Mouse (Mus musculus) testis, adult 2 months (tissue): ENCODE measurements around the gene Gm20479. TPM values are rescaled to one million over a fixed set of nuclear protein-coding genes. Genes with fewer than 3 reads are reported as not detected.

Experiments used
- H3K27ac ChIP-seq: fragments of 200-500 bp; 2 replicates; pipeline ENCODE4 v1.5.1; 2012; ENCODE audit warnings: low read depth, low read length; ENCODE audit not compliant: control insufficient read depth, insufficient read depth
- H3K27me3 ChIP-seq: fragments of 200-500 bp; 2 replicates; pipeline ENCODE4 v1.6.1; 2012; ENCODE audit warnings: mild to moderate bottlenecking, low read length, moderate library complexity; ENCODE audit not compliant: control insufficient read depth, insufficient read depth
- H3K36me3 ChIP-seq: fragments of 200-500 bp; 2 replicates; pipeline ENCODE4 v1.6.1; 2012; ENCODE audit warnings: mild to moderate bottlenecking, low read length; ENCODE audit not compliant: control insufficient read depth, insufficient read depth
- H3K4me1 ChIP-seq: fragments of 200-500 bp; 2 replicates; pipeline ENCODE4 v1.6.1; 2012; ENCODE audit warnings: low read length; ENCODE audit not compliant: control insufficient read depth, insufficient read depth
- H3K4me3 ChIP-seq: fragments of 200-500 bp; 2 replicates; pipeline ENCODE4 v1.5.1; 2012; ENCODE audit warnings: low read depth, mild to moderate bottlenecking, low read length, moderate library complexity, mixed read lengths; ENCODE audit not compliant: control insufficient read depth
- CTCF ChIP-seq: fragments of 200-500 bp; IDR thresholded peaks from 2 replicates; pipeline ENCODE4 v1.5.1; 2012; ENCODE audit warnings: low read depth, mild to moderate bottlenecking, inconsistent platforms, low read length, moderate library complexity; ENCODE audit not compliant: control insufficient read depth, insufficient read depth, insufficient replicate concordance
- POLR2A ChIP-seq: fragments of 200-500 bp; IDR thresholded peaks from 2 replicates; pipeline ENCODE4 v1.6.1; 2012; ENCODE audit warnings: low read depth, mild to moderate bottlenecking, inconsistent platforms, low read length, moderate library complexity; ENCODE audit not compliant: control insufficient read depth
- polyA plus RNA-seq: library from polyadenylated mRNA; depleted of rRNA; stranded (reverse); fragments of >200 nt; gene quantifications from 2 replicates; pipeline ENCODE4 v1.2.3, GENCODE M21; 2012

Gene Gm20479
- polyA plus RNA-seq, 1 experiment: 0.89 TPM

- H3K36me3 ChIP-seq: no peaks in the 10 kb centered on the region
- H3K4me1 ChIP-seq: peaks cover 31% of the 10 kb centered on the region
- no peak overlapping the region for H3K4me3 ChIP-seq
- TF ChIP-seq POLR2A: no peak
- no peak for TF ChIP-seq CTCF
- H3K27ac ChIP-seq: no peak overlapping the region
- peaks cover 6% of the 10 kb centered on the region for H3K27me3 ChIP-seq
These were observed 28.6 kb downstream of the Gm20479 start for GRCm38 (mm10) chr7:27328648-27329047.

- no peak for TF ChIP-seq POLR2A
- no peak for TF ChIP-seq CTCF
- Histone ChIP-seq H3K4me3 (no peak overlapping the region), H3K27ac (no peak overlapping the region), H3K36me3 (no peaks in the 10 kb centered on the region), H3K4me1 (peaks cover 31% of the 10 kb centered on the region), H3K27me3 (peaks cover 6% of the 10 kb centered on the region)
These were observed 29.1 kb downstream of the Gm20479 start for GRCm38 (mm10) chr7:27328161-27328560.

- Histone ChIP-seq H3K36me3 (no peaks in the 10 kb centered on the region), H3K4me1 (peaks cover 31% of the 10 kb centered on the region), H3K4me3 (no peak overlapping the region), H3K27ac (no peak overlapping the region), H3K27me3 (peaks cover 6% of the 10 kb centered on the region)
- TF ChIP-seq POLR2A (no peak), CTCF (no peak)
These were observed 29.7 kb downstream of the Gm20479 start for GRCm38 (mm10) chr7:27327500-27327899.

DNA sequence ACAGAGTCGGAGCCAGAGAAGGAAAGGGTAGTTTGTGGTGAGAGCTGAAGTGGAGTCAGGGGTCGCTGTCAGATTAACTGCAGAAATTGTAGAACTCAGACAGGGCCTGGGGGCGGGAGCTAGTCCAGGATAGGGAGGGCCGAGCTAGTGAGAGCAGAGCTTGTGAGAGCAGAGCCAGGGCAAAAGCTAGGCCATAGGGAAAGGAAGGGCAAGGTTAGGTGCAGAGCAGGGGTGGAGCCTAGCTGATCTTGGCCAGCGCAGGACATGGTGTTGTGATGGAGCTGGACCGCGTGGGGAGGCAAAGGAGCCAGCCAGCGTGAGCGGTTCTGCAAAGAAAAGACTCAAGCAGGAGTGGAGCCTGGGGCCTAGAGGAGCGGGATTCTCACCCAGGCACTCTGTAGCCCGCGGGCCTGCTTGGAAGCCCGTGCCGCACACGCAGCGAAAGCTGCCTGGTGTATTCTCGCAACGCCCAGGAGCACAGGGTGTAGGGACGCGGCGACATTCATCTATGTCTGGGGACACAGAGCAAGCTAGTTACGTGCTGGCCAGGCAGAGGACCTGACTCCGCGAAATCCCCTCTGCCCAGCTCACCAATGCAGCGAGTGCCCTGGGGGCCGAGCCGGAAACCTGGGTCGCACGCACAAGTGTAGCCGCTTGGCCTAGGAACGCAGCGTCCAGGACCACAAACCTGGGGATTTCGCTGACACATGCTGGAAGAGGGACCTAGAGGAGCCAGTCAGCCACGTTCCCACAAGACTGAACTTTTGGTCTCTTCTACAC lies 30.9 kb downstream of the Gm20479 start:
- Histone ChIP-seq H3K36me3 (no peaks in the 10 kb centered on the region), H3K4me3 (no peak overlapping the region), H3K27me3 (peaks cover 6% of the 10 kb centered on the region), H3K4me1 (peaks cover 33% of the 10 kb centered on the region), H3K27ac (no peak overlapping the region)
- TF ChIP-seq POLR2A (no peak), CTCF (no peak)

DNA sequence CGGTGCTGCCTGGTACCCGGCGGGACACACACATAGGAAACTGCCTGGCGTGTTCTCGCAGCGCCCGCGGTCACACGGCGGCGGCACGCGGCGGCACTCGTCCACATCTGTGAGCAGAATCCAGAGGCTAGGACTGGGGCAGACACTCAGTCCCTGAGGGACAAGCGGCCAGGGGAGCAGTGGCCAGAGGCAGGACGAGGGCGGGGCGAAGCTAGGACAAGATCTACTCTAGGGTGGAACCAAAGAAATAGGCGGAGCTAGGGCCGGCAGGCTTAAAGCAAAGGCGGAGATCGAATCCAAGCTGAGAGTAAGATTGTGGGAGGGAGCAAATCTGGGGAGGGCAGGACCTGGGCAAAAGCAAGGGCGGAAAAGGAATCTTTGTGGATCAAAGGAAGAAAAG lies 31.5 kb downstream of the Gm20479 start:
- H3K27me3 ChIP-seq: peaks cover 6% of the 10 kb centered on the region
- H3K36me3 ChIP-seq: no peaks in the 10 kb centered on the region
- no peak overlapping the region for H3K27ac ChIP-seq
- peaks cover 28% of the 10 kb centered on the region for H3K4me1 ChIP-seq
- H3K4me3 ChIP-seq: no peak overlapping the region; the same call in 1 of the 2 replicates
- TF ChIP-seq POLR2A (no peak), CTCF (no peak)

DNA sequence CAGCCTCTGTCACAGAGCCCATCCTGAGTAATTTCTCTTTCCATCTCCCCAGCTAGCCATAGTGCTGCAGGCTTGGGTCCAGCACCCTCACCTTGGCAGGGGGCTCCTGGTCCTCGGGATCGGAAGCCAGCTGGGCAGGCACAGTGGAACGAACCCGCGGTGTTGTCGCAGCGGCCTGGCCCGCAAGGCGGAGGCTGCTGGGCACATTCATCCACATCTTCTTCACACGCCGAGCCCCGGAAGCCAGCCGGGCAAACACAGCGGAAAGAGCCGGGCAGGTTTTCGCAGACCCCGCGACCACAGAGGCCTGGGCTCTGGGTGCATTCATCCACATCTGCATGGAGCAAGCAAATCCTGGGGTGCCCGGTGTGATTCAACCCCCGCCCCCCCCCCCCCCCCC lies 32.3 kb downstream of the Gm20479 start:
- Histone ChIP-seq H3K27me3 (peaks cover 6% of the 10 kb centered on the region), H3K4me3 (no peak overlapping the region)

GRCm38 (mm10) chr7:27324161-27324560 lies 33.1 kb downstream of the Gm20479 start:
- Histone ChIP-seq H3K4me1 (peaks cover 17% of the 10 kb centered on the region), H3K27me3 (peaks cover 4% of the 10 kb centered on the region; the same call in 1 of the 2 replicates), H3K36me3 (no peaks in the 10 kb centered on the region), H3K27ac (no peak overlapping the region), H3K4me3 (no peak overlapping the region)
- TF ChIP-seq CTCF: no peak
- no peak for TF ChIP-seq POLR2A

More for the DNA sequence above, 32.3 kb downstream of the Gm20479 start:
- TF ChIP-seq CTCF (no peak), POLR2A (no peak)
- Histone ChIP-seq H3K36me3 (no peaks in the 10 kb centered on the region), H3K27ac (no peak overlapping the region), H3K4me1 (peaks cover 25% of the 10 kb centered on the region)

GRCm38 (mm10) chr7:27323001-27323400 lies 34.2 kb downstream of the Gm20479 start:
- peaks cover 14% of the 10 kb centered on the region for H3K4me1 ChIP-seq
- H3K27ac ChIP-seq: no peak overlapping the region
- no peak overlapping the region for H3K4me3 ChIP-seq
- peaks cover 4% of the 10 kb centered on the region; the same call in 1 of the 2 replicates for H3K27me3 ChIP-seq
- no peak for TF ChIP-seq CTCF
- no peak for TF ChIP-seq POLR2A
- H3K36me3 ChIP-seq: no peaks in the 10 kb centered on the region
